Mouse (Mus musculus): Measurements from ENCODE around the gene Nt5c3b. TPM values are rescaled to one million over a fixed set of nuclear protein-coding genes. Genes with fewer than 3 reads are reported as not detected.
A peak's percentile ranks its signal among the peaks of the same experiment; 100 is the strongest.

Gene Nt5c3b
- total and polyA plus RNA-seq, 2 experiments from 2014 or later: 59.2 to 108 TPM

DNA sequence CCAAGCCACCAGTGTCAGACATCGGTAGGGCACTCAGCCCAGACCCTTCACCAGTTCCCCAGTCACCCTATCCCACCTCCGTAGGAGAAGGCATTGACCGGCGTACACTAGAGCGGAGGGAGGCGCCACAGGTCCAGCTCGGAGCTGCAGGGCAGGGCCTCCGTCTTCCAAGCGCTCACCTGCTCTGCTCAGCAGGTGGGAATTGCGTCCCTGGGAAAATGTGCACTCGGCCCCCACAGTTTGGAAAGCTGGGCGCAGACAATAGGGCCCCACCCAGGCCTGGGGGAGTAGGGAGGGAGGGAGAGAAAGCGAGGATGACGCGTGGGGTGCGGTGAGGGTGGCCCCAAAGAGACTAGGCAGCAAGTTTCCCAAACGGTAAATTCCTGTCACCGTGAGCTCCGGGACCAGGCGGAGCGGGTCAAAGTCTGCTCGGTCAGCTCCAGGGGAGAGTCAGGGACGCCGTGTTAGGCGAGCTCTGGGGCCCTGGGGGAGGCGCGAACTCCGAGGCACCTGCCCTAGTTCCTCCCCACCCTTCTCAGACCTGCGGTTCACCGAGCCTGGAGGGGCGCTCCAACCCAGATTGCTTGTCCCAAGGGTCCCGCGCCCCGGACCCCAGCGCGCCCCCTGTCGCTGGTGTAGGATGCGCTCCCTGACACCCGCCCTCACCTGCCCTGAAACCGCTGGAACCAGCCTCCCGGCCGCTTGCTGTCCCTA lies 44.6 kb downstream of the Nt5c3b start:
- TF ChIP-seq CTCF (IDR thresholded peaks at IDR 0.05; ENCODE audit: low read depth): peak; percentile 66
- Histone ChIP-seq H3K27me3 (ENCODE audit: insufficient read depth, low read length) (no peaks in the 10 kb centered on the region), H3K36me3 (ENCODE audit: insufficient read depth, low read length) (no peaks in the 10 kb centered on the region), H3K9me3 (ENCODE audit: low read length) (no peaks in the 10 kb centered on the region), H3K4me2 (ENCODE audit: low read depth, low read length) (peak overlapping the region; percentile 58), H3K9ac (replicated peaks; ENCODE audit: low read length) (peak overlapping the region; percentile 77), H3K4me3 (ENCODE audit: low read length) (peak overlapping the region; percentile 75), H3K4me1 (ENCODE audit: insufficient read depth, low read length) (peaks cover 24% of the 10 kb centered on the region), H3K27ac (peak overlapping the region; percentile 87)
- 2% methylated on average over 37 of the region's 42 CpGs for WGBS
- DNase-seq (ENCODE audit: low spot score) (peak; percentile 28), ATAC-seq (peak; percentile 3; the same call in 1 of the 2 replicates)

DNA sequence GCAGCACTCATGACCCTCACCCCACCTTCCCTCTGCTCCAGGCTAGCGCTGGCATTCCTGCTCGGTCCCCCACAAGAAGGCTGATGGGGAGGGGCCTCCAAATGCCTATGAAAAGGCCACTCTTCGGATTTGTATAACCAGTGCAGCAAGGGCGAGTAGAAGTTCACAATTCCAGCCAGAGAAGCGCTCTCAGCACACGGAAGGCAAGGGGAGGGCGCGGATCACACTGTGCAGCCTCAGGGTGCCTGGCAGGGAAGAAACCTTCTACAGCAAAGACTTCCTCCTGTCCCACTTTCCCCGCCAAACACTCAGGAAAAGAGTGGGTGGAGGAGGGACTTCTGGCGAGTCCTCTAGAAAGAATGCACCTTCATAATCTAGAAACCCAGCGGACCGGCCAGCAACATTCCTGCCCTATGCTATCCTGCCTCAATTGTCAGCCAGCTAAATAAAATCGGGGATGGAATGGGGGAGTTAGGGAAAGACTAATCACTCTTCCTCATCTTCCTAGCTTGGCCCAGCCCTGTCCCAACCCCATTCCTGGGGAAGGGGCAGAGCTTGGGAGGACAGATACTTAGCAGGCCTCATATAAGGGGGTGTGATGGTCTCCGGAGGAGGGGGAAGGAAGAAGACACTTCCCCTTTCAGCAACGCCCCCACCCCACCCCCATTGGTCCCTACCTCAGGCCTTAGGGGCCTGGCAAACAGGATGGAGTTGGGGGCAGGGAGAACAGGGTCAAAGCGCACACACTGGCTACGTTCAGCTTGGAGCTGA lies 45.6 kb downstream of the Nt5c3b start:
- H3K9ac ChIP-seq (replicated peaks; ENCODE audit: low read length): no peak overlapping the region; the same call in 1 of the 2 replicates
- WGBS: 37% methylated on average over 17 of the region's 17 CpGs
- H3K4me2 ChIP-seq (ENCODE audit: low read depth, low read length): peak overlapping the region; percentile 58
- peak overlapping the region; percentile 21 for H3K27ac ChIP-seq
- TF ChIP-seq CTCF (IDR thresholded peaks at IDR 0.05; ENCODE audit: low read depth): peak; percentile 13; the same call in 1 of the 2 replicates
- H3K36me3 ChIP-seq (ENCODE audit: insufficient read depth, low read length): no peaks in the 10 kb centered on the region
- peaks cover 24% of the 10 kb centered on the region for H3K4me1 ChIP-seq (ENCODE audit: insufficient read depth, low read length)
- ATAC-seq: no peak
- no peaks in the 10 kb centered on the region for H3K27me3 ChIP-seq (ENCODE audit: insufficient read depth, low read length)
- no peak for DNase-seq (ENCODE audit: low spot score)
- peak overlapping the region; percentile 75 for H3K4me3 ChIP-seq (ENCODE audit: low read length)
- no peaks in the 10 kb centered on the region for H3K9me3 ChIP-seq (ENCODE audit: low read length)

DNA sequence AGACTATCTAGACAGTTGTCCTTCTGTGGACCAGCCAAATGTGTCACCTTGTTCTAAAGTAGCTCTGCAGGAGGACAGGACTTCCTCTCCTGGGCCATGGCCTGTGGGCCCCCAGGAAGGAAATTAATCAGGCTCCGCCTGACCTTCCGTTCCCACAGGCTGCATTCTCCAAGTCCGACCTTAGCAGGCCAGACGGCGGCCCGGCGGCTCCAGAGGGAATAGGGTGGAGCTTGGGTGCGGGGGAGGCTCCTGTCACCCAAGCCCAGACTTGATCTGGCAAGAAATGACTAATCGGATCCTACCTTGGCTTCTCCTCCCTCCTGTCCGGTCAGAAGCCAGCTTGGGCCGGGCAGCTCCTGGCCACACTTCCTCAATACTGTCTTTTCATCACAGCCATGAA lies 46.4 kb downstream of the Nt5c3b start:
- H3K4me2 ChIP-seq (ENCODE audit: low read depth, low read length): peak overlapping the region; percentile 58
- H3K9ac ChIP-seq (replicated peaks; ENCODE audit: low read length): no peak overlapping the region
- TF ChIP-seq CTCF (IDR thresholded peaks at IDR 0.05; ENCODE audit: low read depth): no peak
- H3K4me3 ChIP-seq (ENCODE audit: low read length): peak overlapping the region; percentile 75; the same call in 1 of the 2 replicates
- H3K27ac ChIP-seq: no peak overlapping the region
- no peaks in the 10 kb centered on the region for H3K9me3 ChIP-seq (ENCODE audit: low read length)
- WGBS: 48% methylated on average over 11 of the region's 11 CpGs
- no peak for ATAC-seq
- H3K36me3 ChIP-seq (ENCODE audit: insufficient read depth, low read length): no peaks in the 10 kb centered on the region
- H3K27me3 ChIP-seq (ENCODE audit: insufficient read depth, low read length): no peaks in the 10 kb centered on the region
- DNase-seq (ENCODE audit: low spot score): no peak
- peaks cover 26% of the 10 kb centered on the region for H3K4me1 ChIP-seq (ENCODE audit: insufficient read depth, low read length)

DNA sequence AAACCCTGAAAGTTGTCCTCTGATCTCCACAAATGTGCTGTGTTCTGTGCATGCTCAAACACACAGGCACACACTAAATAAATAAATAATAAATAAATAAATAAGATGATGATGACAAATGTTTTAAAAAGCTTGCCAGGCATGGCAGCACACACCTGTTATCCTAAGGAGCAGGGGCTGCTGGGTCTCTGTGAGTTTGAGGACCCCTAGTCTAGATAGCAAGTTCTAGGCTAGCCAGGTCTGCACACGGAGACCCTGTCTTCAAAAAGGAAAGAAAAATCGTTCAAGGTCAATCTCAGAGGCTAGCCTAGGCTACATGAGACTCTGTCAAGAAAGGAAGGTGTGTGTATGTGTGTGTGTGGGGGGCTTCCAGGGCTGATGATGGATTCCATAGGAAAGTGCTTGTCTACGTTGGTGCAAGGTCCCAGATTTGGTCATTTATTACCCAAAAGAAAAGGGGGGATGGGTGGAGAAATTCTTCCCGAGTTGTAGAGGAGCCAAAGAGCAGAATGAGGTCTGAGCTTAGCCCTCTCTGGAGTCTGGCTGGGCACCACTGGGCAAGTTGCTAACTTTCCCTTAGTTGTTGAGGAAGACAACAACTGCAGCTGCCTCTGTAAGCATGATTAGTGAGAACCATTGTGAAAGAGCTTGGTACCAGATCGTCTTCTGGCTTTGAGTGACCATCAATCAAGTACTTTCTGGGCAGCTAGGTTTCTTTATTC lies 47.1 kb downstream of the Nt5c3b start:
- 69% methylated on average over 5 of the region's 5 CpGs for WGBS
- DNase-seq (ENCODE audit: low spot score) (no peak), ATAC-seq (no peak)
- H3K9ac ChIP-seq (replicated peaks; ENCODE audit: low read length): no peak overlapping the region
- H3K9me3 ChIP-seq (ENCODE audit: low read length): no peaks in the 10 kb centered on the region
- no peak overlapping the region for H3K4me3 ChIP-seq (ENCODE audit: low read length)
- H3K4me1 ChIP-seq (ENCODE audit: insufficient read depth, low read length): peaks cover 31% of the 10 kb centered on the region
- no peaks in the 10 kb centered on the region for H3K36me3 ChIP-seq (ENCODE audit: insufficient read depth, low read length)
- H3K27ac ChIP-seq: no peak overlapping the region
- no peak overlapping the region for H3K4me2 ChIP-seq (ENCODE audit: low read depth, low read length)
- no peak for TF ChIP-seq CTCF (IDR thresholded peaks at IDR 0.05; ENCODE audit: low read depth)
- no peaks in the 10 kb centered on the region for H3K27me3 ChIP-seq (ENCODE audit: insufficient read depth, low read length)

DNA sequence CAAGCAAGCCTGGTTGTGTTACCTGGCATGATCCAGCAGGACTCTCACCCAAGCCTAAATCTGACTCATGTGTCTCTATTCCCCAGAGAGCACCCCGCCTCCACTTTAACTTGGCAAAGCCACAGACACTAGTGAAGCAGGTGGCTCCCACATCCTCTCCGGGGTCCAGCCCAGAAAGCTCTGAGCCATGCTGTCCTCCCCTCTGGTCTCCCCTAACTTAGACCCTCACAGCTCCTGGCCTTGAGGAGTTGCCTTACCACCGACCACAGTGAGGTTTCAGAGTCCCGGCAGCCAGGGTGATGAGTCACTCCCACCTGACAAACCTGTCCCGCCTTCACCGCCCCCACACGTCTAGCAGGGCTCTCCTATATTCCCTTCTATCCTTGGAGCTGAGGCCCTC lies 47.9 kb downstream of the Nt5c3b start:
- Histone ChIP-seq H3K9ac (replicated peaks; ENCODE audit: low read length) (no peak overlapping the region), H3K4me1 (ENCODE audit: insufficient read depth, low read length) (peaks cover 31% of the 10 kb centered on the region), H3K27me3 (ENCODE audit: insufficient read depth, low read length) (no peaks in the 10 kb centered on the region), H3K9me3 (ENCODE audit: low read length) (no peaks in the 10 kb centered on the region), H3K4me3 (ENCODE audit: low read length) (no peak overlapping the region), H3K4me2 (ENCODE audit: low read depth, low read length) (no peak overlapping the region), H3K27ac (no peak overlapping the region), H3K36me3 (ENCODE audit: insufficient read depth, low read length) (no peaks in the 10 kb centered on the region)
- DNase-seq (ENCODE audit: low spot score) (no peak), ATAC-seq (no peak)
- no peak for TF ChIP-seq CTCF (IDR thresholded peaks at IDR 0.05; ENCODE audit: low read depth)
- 78% methylated on average over 7 of the region's 7 CpGs for WGBS

DNA sequence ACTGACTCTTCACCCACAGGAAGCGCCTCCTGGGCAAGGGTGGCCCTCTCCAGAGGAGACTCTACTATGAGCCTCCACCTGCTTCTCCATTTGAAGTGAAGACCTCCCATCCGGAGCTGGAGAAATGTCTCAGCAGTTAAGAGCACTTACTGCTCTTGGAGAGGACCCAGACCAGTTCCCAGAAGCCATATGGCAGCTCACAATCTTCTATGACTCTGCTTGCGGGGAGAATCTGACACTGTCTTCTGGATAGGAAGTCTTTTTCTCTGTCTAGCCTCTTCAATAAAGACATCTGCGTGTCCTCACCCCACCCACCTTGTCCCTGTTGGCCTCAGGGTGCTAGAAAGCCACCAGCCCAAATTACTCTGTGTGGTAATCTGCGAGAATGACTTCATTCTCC lies 48.6 kb downstream of the Nt5c3b start:
- 80% methylated on average over 5 of the region's 5 CpGs for WGBS
- Histone ChIP-seq H3K4me3 (ENCODE audit: low read length) (no peak overlapping the region), H3K9me3 (ENCODE audit: low read length) (no peaks in the 10 kb centered on the region), H3K27me3 (ENCODE audit: insufficient read depth, low read length) (no peaks in the 10 kb centered on the region), H3K9ac (replicated peaks; ENCODE audit: low read length) (no peak overlapping the region), H3K4me1 (ENCODE audit: insufficient read depth, low read length) (peaks cover 31% of the 10 kb centered on the region), H3K27ac (no peak overlapping the region), H3K4me2 (ENCODE audit: low read depth, low read length) (no peak overlapping the region), H3K36me3 (ENCODE audit: insufficient read depth, low read length) (no peaks in the 10 kb centered on the region)
- no peak for TF ChIP-seq CTCF (IDR thresholded peaks at IDR 0.05; ENCODE audit: low read depth)
- ATAC-seq: no peak
- DNase-seq (ENCODE audit: low spot score): no peak

Data from hindbrain, postnatal 0 days (tissue).